In the genomic region with DNA sequence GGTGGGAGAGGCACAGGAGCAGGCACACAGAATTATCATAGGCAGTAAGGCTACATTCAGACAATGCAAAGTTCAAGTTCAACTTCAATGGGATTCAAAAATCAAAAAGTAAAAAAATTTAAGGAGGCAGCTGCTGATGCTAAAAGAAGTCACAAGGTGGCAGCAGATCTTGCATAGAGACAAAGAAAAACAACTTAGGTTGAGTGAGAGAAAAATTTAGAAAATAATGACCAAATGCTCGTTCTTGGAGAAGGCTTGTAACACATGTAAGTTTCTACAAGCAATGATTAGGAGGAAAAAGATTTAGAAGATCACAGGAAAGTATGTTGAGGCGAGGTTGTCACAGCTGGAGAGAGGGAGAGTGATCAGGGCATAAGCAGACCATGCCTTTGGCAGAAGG, we compare ENCODE assay signal across 14 mouse cellular contexts. TPM values are rescaled to one million over a fixed set of nuclear protein-coding genes. Genes with fewer than 3 reads are reported as not detected.
DNase-seq lines count a peak whose midpoint lies in the region; ATAC-seq and TF ChIP-seq lines count a peak whose summit lies in the region.
"Had no signal": no experiment of that assay in that cellular context is flagged by ENCODE, and none has a peak within 500 bp of the region (broad histone marks: within the 10 kb centered on the region; RNA-seq: fewer than 3 reads in every experiment).

No protein-coding gene starts in this region.

- H3K27ac ChIP-seq in heart, adult 2 months = no peak overlapping the region
- no peak overlapping the region for H3K27ac ChIP-seq in heart, embryonic 11.5 days (ENCODE audit: low read depth, low read length)
- no peak overlapping the region for H3K27ac ChIP-seq in lung, embryonic 14.5 days (ENCODE audit: low read depth)
- no peak overlapping the region for H3K27ac ChIP-seq in MEL (ENCODE audit: control insufficient read depth, low read depth, low read length)
- no peak overlapping the region for H3K27ac ChIP-seq in kidney, adult 2 months (ENCODE audit: insufficient read depth, low read depth, low read length)
- H3K27ac ChIP-seq: lung, embryonic 15.5 days; neural tube, embryonic 12.5 days had no signal

- no peak overlapping the region for H3K4me3 ChIP-seq in heart, adult 2 months
- no peak overlapping the region for H3K4me3 ChIP-seq in heart, embryonic 11.5 days (ENCODE audit: low read depth, low read length)
- H3K4me3 ChIP-seq in lung, embryonic 14.5 days (ENCODE audit: low read depth, low read length) = no peak overlapping the region
- H3K4me3 ChIP-seq in MEL (ENCODE audit: control insufficient read depth in 1 of 2, insufficient read depth in 1 of 2, low read depth in 2 of 2, low read length in 2 of 2) = no peak overlapping the region
- no peak overlapping the region for H3K4me3 ChIP-seq in kidney, adult 2 months (ENCODE audit: insufficient read depth, low read depth, low read length)
- H3K4me3 ChIP-seq: lung, embryonic 15.5 days; neural tube, embryonic 12.5 days had no signal

- no peak for ATAC-seq in heart, embryonic 11.5 days (replicated peaks; ENCODE audit: insufficient number of reproducible peaks, low FRiP score, low TSS enrichment)
- no peak for ATAC-seq in lung, embryonic 14.5 days (ENCODE audit: insufficient read depth)

- H3K4me1 ChIP-seq in heart, adult 2 months (ENCODE audit: control insufficient read depth, insufficient read depth, low read length) = no peaks in the 10 kb centered on the region; the same call in 1 of the 2 replicates
- H3K4me1 ChIP-seq in heart, embryonic 11.5 days (ENCODE audit: control insufficient read depth, insufficient read depth, low read length) = no peaks in the 10 kb centered on the region
- no peaks in the 10 kb centered on the region for H3K4me1 ChIP-seq in lung, embryonic 14.5 days (ENCODE audit: insufficient read depth)
- no peaks in the 10 kb centered on the region for H3K4me1 ChIP-seq in MEL (ENCODE audit: control insufficient read depth in 1 of 2, insufficient read depth in 2 of 2, low read length in 2 of 2)
- no peaks in the 10 kb centered on the region for H3K4me1 ChIP-seq in kidney, adult 2 months (ENCODE audit: control insufficient read depth, insufficient read depth, low read length)
- H3K4me1 ChIP-seq: lung, embryonic 15.5 days; neural tube, embryonic 12.5 days had no signal

- TF ChIP-seq POLR2A in heart, adult 2 months (IDR thresholded peaks at IDR 0.05; ENCODE audit: insufficient read depth, low read depth, low read length) = no peak
- no peak for TF ChIP-seq POLR2A in MEL (IDR thresholded peaks at IDR 0.05; ENCODE audit: control insufficient read depth in 1 of 2, insufficient read depth in 1 of 2, low read depth in 1 of 2, low read length in 2 of 2, poor library complexity in 1 of 2)
- TF ChIP-seq POLR2A in kidney, adult 2 months (IDR thresholded peaks at IDR 0.05; ENCODE audit: low read depth, low read length) = no peak

- TF ChIP-seq RAD21 in MEL (IDR thresholded peaks at IDR 0.05; ENCODE audit: low read depth, low read length) = peak; percentile 59

- WGBS in heart, adult 2 months = 34% methylated on average over 2 of the region's 2 CpGs
- 39% methylated on average over 2 of the region's 2 CpGs for WGBS in heart, embryonic 11.5 days (ENCODE audit: insufficient replicate concordance)
- WGBS in lung, embryonic 14.5 days = 39% methylated on average over 2 of the region's 2 CpGs
- 31% methylated on average over 2 of the region's 2 CpGs for WGBS in kidney, adult 2 months

- intact Hi-C loops in heart, adult 2 months (cut with DNase I) = loop anchor here (10.0 kb wide), 1 partner anchor 89 kb away; a partner anchor contains a TSS

- TF ChIP-seq EP300 in heart, adult 2 months (IDR thresholded peaks at IDR 0.05; ENCODE audit: insufficient read depth, low read depth, low read length) = no peak
- TF ChIP-seq EP300 in MEL (IDR thresholded peaks at IDR 0.05; ENCODE audit: low read depth in 1 of 2, low read length in 2 of 2) = no peak

- TF ChIP-seq CTCF in heart, adult 2 months (IDR thresholded peaks at IDR 0.05) = peak; percentile 77
- peak; percentile 50; the same call in 1 of the 2 replicates for TF ChIP-seq CTCF in lung, embryonic 14.5 days (IDR thresholded peaks at IDR 0.05; ENCODE audit: low read depth)
- TF ChIP-seq CTCF in MEL (IDR thresholded peaks at IDR 0.05 in 2 of 3, conservative IDR thresholded peaks at IDR 0.05 in 1 of 3; ENCODE audit: control insufficient read depth in 1 of 3, insufficient read depth in 1 of 3, low read depth in 2 of 3, low read length in 3 of 3, poor library complexity in 1 of 3, severe bottlenecking in 1 of 3) = peak in 2 of 3 experiments; percentile 27 to 62; a peak in 4 of 6 replicates
- TF ChIP-seq CTCF in kidney, adult 2 months (conservative IDR thresholded peaks at IDR 0.05; ENCODE audit: insufficient read depth, insufficient read length, low read depth, low read length) = no peak

- H3K27me3 ChIP-seq in heart, adult 2 months (ENCODE audit: control insufficient read depth, insufficient read depth, low read length) = no peaks in the 10 kb centered on the region
- H3K27me3 ChIP-seq in heart, embryonic 11.5 days (ENCODE audit: control insufficient read depth, insufficient read depth, low read length) = no peaks in the 10 kb centered on the region
- no peaks in the 10 kb centered on the region for H3K27me3 ChIP-seq in lung, embryonic 14.5 days (ENCODE audit: insufficient read depth, low read length)
- H3K27me3 ChIP-seq in MEL (ENCODE audit: control insufficient read depth in 1 of 2, insufficient read depth in 2 of 2, low read length in 2 of 2) = peaks cover 0 to 1% of the 10 kb centered on the region in 2 experiments; a peak in 2 of 4 replicates
- H3K27me3 ChIP-seq in kidney, adult 2 months (replicated peaks; ENCODE audit: control insufficient read depth, insufficient read depth, low read length) = no peaks in the 10 kb centered on the region
- H3K27me3 ChIP-seq: lung, embryonic 15.5 days; neural tube, embryonic 12.5 days had no signal

- H3K9me3 ChIP-seq in heart, embryonic 11.5 days (replicated peaks; ENCODE audit: control insufficient read depth, low read length) = no peaks in the 10 kb centered on the region
- H3K9me3 ChIP-seq in lung, embryonic 14.5 days (ENCODE audit: low read depth, low read length) = no peaks in the 10 kb centered on the region
- no peaks in the 10 kb centered on the region for H3K9me3 ChIP-seq in MEL (replicated peaks; ENCODE audit: insufficient read depth, low read length)
- H3K9me3 ChIP-seq: lung, embryonic 15.5 days; neural tube, embryonic 12.5 days had no signal

- no peak overlapping the region for H3K4me2 ChIP-seq in heart, embryonic 11.5 days
- no peak overlapping the region for H3K4me2 ChIP-seq in lung, embryonic 14.5 days
- H3K4me2 ChIP-seq: lung, embryonic 15.5 days; neural tube, embryonic 12.5 days had no signal

- H3K36me3 ChIP-seq in heart, adult 2 months (ENCODE audit: control insufficient read depth, insufficient read depth, low read length) = no peaks in the 10 kb centered on the region
- no peaks in the 10 kb centered on the region for H3K36me3 ChIP-seq in heart, embryonic 11.5 days (ENCODE audit: control insufficient read depth, insufficient read depth, low read length)
- H3K36me3 ChIP-seq in lung, embryonic 14.5 days (ENCODE audit: insufficient read depth) = no peaks in the 10 kb centered on the region
- no peaks in the 10 kb centered on the region for H3K36me3 ChIP-seq in MEL (ENCODE audit: control insufficient read depth in 1 of 2, insufficient read depth in 2 of 2, low read length in 2 of 2)
- no peaks in the 10 kb centered on the region for H3K36me3 ChIP-seq in kidney, adult 2 months (ENCODE audit: control insufficient read depth, insufficient read depth, low read length)
- H3K36me3 ChIP-seq: lung, embryonic 15.5 days; neural tube, embryonic 12.5 days had no signal

- H3K79me2 ChIP-seq in heart, adult 2 months (replicated peaks; ENCODE audit: control insufficient read depth, insufficient read depth, low read length) = no peaks in the 10 kb centered on the region
- no peaks in the 10 kb centered on the region for H3K79me2 ChIP-seq in MEL (ENCODE audit: control insufficient read depth, insufficient read depth, low read length, poor library complexity)

- DNase-seq in heart, adult 2 months = no peak
- DNase-seq in lung, embryonic 14.5 days = peak; percentile 69
- no peak for DNase-seq in lung, postnatal 14 days
- peak; percentile 30 for DNase-seq in MEL (ENCODE audit: low read depth, low spot score)
- peak; percentile 7 for DNase-seq in fibroblast of lung, adult 2 months (ENCODE audit: low read depth)
- no peak for DNase-seq in ovary, postnatal 36 days (ENCODE audit: low spot score)
- DNase-seq in kidney, adult 2 months = no peak
- DNase-seq: gastrocnemius, postnatal 10 days; thymus, postnatal 25 days had no signal

- H3K9ac ChIP-seq in heart, adult 2 months (ENCODE audit: low read depth, low read length) = no peak overlapping the region
- H3K9ac ChIP-seq in heart, embryonic 11.5 days (ENCODE audit: low read depth, low read length) = no peak overlapping the region
- H3K9ac ChIP-seq in lung, embryonic 14.5 days = no peak overlapping the region
- H3K9ac ChIP-seq in MEL (ENCODE audit: control insufficient read depth, low read depth, low read length, poor library complexity, severe bottlenecking) = no peak overlapping the region
- H3K9ac ChIP-seq: lung, embryonic 15.5 days; neural tube, embryonic 12.5 days had no signal

RNA-seq across cellular contexts. Expression of a gene that starts 0.7 kb away (rescaled TPM):
- not detected for total RNA-seq in heart, adult 2 months (2021)
- not detected in 2 replicates for polyA plus RNA-seq in heart, adult 2 months (2012; rRNA removed)
- polyA plus RNA-seq in heart, embryonic 11.5 days (2014; fragmentation: Nextera tagmentation; extraction: Ambion mirVana) = not detected in 2 replicates
- polyA plus RNA-seq in lung, embryonic 14.5 days (2014; fragmentation: Nextera tagmentation; extraction: Ambion mirVana) = not detected in 2 replicates
- total RNA-seq in MEL (2012; rRNA removed) = not detected in 2 replicates
- not detected for polyA plus RNA-seq in MEL (2012; ENCODE audit: insufficient read depth in 1 of 2, insufficient read length in 2 of 2, low read depth in 1 of 2, low replicate concordance in 2 of 2, missing spikeins in 1 of 2)
- polyA plus RNA-seq in kidney, adult 2 months (2012; rRNA removed) = not detected in 2 replicates
- total RNA-seq: gastrocnemius, postnatal 10 days; heart, postnatal 25 days; left cerebral cortex, adult 18-20 months had no signal
- polyA plus RNA-seq: lung, embryonic 15.5 days; neural tube, embryonic 12.5 days had no signal

RNA-seq across cellular contexts. Expression of a gene that starts 6.8 kb away (rescaled TPM):
- not detected for total RNA-seq in heart, adult 2 months (2021)
- not detected in 2 replicates for polyA plus RNA-seq in heart, adult 2 months (2012; rRNA removed)
- polyA plus RNA-seq in heart, embryonic 11.5 days (2014; fragmentation: Nextera tagmentation; extraction: Ambion mirVana) = not detected in 2 replicates
- polyA plus RNA-seq in lung, embryonic 14.5 days (2014; fragmentation: Nextera tagmentation; extraction: Ambion mirVana) = not detected in 2 replicates
- not detected in 2 replicates for total RNA-seq in MEL (2012; rRNA removed)
- not detected for polyA plus RNA-seq in MEL (2012; ENCODE audit: insufficient read depth in 1 of 2, insufficient read length in 2 of 2, low read depth in 1 of 2, low replicate concordance in 2 of 2, missing spikeins in 1 of 2)
- not detected in 2 replicates for polyA plus RNA-seq in kidney, adult 2 months (2012; rRNA removed)
- total RNA-seq: gastrocnemius, postnatal 10 days; heart, postnatal 25 days; left cerebral cortex, adult 18-20 months had no signal
- polyA plus RNA-seq: lung, embryonic 15.5 days; neural tube, embryonic 12.5 days had no signal

RNA-seq across cellular contexts. Expression of a gene that starts 21.7 kb away (rescaled TPM):
- 1 to 10 TPM; 8.1 to 9.5 TPM for total RNA-seq in heart, adult 2 months (2021)
- polyA plus RNA-seq in heart, adult 2 months (2012; rRNA removed) = 20.4 and 33.3 TPM in 2 replicates
- polyA plus RNA-seq in heart, embryonic 11.5 days (2014; fragmentation: Nextera tagmentation; extraction: Ambion mirVana) = 14.0 and 16.5 TPM in 2 replicates
- 13.7 and 16.1 TPM in 2 replicates for polyA plus RNA-seq in lung, embryonic 14.5 days (2014; fragmentation: Nextera tagmentation; extraction: Ambion mirVana)
- not detected in 2 replicates for total RNA-seq in MEL (2012; rRNA removed)
- not detected for polyA plus RNA-seq in MEL (2012; ENCODE audit: insufficient read depth in 1 of 2, insufficient read length in 2 of 2, low read depth in 1 of 2, low replicate concordance in 2 of 2, missing spikeins in 1 of 2)
- polyA plus RNA-seq in kidney, adult 2 months (2012; rRNA removed) = 9.7 and 11.7 TPM in 2 replicates

RNA-seq across cellular contexts. Expression of a gene that starts 27.1 kb away (rescaled TPM):
- not detected for total RNA-seq in heart, adult 2 months (2021)
- not detected in 2 replicates for polyA plus RNA-seq in heart, adult 2 months (2012; rRNA removed)
- polyA plus RNA-seq in heart, embryonic 11.5 days (2014; fragmentation: Nextera tagmentation; extraction: Ambion mirVana) = not detected in 2 replicates
- polyA plus RNA-seq in lung, embryonic 14.5 days (2014; fragmentation: Nextera tagmentation; extraction: Ambion mirVana) = not detected in 2 replicates
- not detected in 2 replicates for total RNA-seq in MEL (2012; rRNA removed)
- polyA plus RNA-seq in MEL (2012; ENCODE audit: insufficient read depth in 1 of 2, insufficient read length in 2 of 2, low read depth in 1 of 2, low replicate concordance in 2 of 2, missing spikeins in 1 of 2) = not detected
- not detected in 2 replicates for polyA plus RNA-seq in kidney, adult 2 months (2012; rRNA removed)
- total RNA-seq: gastrocnemius, postnatal 10 days; heart, postnatal 25 days; left cerebral cortex, adult 18-20 months had no signal
- polyA plus RNA-seq: lung, embryonic 15.5 days; neural tube, embryonic 12.5 days had no signal

RNA-seq across cellular contexts. Expression of a gene that starts 30.3 kb away (rescaled TPM):
- not detected for total RNA-seq in heart, adult 2 months (2021)
- polyA plus RNA-seq in heart, adult 2 months (2012; rRNA removed) = not detected in 2 replicates
- not detected in 2 replicates for polyA plus RNA-seq in heart, embryonic 11.5 days (2014; fragmentation: Nextera tagmentation; extraction: Ambion mirVana)
- not detected in 2 replicates for polyA plus RNA-seq in lung, embryonic 14.5 days (2014; fragmentation: Nextera tagmentation; extraction: Ambion mirVana)
- not detected in 2 replicates for total RNA-seq in MEL (2012; rRNA removed)
- not detected for polyA plus RNA-seq in MEL (2012; ENCODE audit: insufficient read depth in 1 of 2, insufficient read length in 2 of 2, low read depth in 1 of 2, low replicate concordance in 2 of 2, missing spikeins in 1 of 2)
- not detected in 2 replicates for polyA plus RNA-seq in kidney, adult 2 months (2012; rRNA removed)
- total RNA-seq: gastrocnemius, postnatal 10 days; heart, postnatal 25 days; left cerebral cortex, adult 18-20 months had no signal
- polyA plus RNA-seq: lung, embryonic 15.5 days; neural tube, embryonic 12.5 days had no signal

Comparison
In these comparisons a context has a peak if more than half of its experiments do, and no peak if none do; other contexts are left out.
1. DNase-seq: peak in lung, embryonic 14.5 days (single experiment), MEL (single experiment) and fibroblast of lung, adult 2 months (single experiment); none in heart, adult 2 months (0 of 2), lung, postnatal 14 days (single experiment), ovary, postnatal 36 days (single experiment) and kidney, adult 2 months (single experiment).
2. RNA of a gene that starts 21.7 kb away (polyA plus RNA-seq): 20.4 to 33.3 TPM in heart, adult 2 months, 14.0 to 16.5 TPM in heart, embryonic 11.5 days, 13.7 to 16.1 TPM in lung, embryonic 14.5 days and 9.7 to 11.7 TPM in kidney, adult 2 months; not detected in MEL; every median in the first group is over 10 times any median in the second.